Mouse (Mus musculus) stomach, embryonic 15.5 days (tissue): ENCODE data around the gene Acad10. TPM values are rescaled to one million over a fixed set of nuclear protein-coding genes. Genes with fewer than 3 reads are reported as not detected.
"Not testable (repeated sequence)": the region's sequence is repeated elsewhere in the genome, so short reads cannot be mapped to it uniquely, and the experiment has no call there.

Experiments used
- ATAC-seq: fragments of 200-750 bp; cut with Nextera tagmentation; 2 replicates; pipeline ENCODE4 v1.8.0; 2017; ENCODE audit warnings: low read depth, moderate number of reproducible peaks, moderate TSS enrichment; ENCODE audit not compliant: insufficient read depth, low FRiP score
- H3K27ac ChIP-seq: fragments of 300-500 bp; sonication (generic); 2 replicates; pipeline ENCODE4 v1.5.1; 2015; ENCODE audit warnings: mild to moderate bottlenecking, inconsistent platforms
- H3K27me3 ChIP-seq: fragments of 300-500 bp; sonication (generic); replicated peaks from 2 replicates; pipeline ENCODE4 v1.6.1; 2015; ENCODE audit warnings: inconsistent platforms
- H3K36me3 ChIP-seq: fragments of 300-500 bp; sonication (generic); 2 replicates; pipeline ENCODE4 v1.6.1; 2015; ENCODE audit warnings: inconsistent platforms
- H3K4me1 ChIP-seq: fragments of 300-500 bp; sonication (generic); 2 replicates; pipeline ENCODE4 v1.6.1; 2015; ENCODE audit warnings: inconsistent platforms
- H3K4me2 ChIP-seq: fragments of 300-500 bp; sonication (generic); 2 replicates; pipeline ENCODE4 v1.6.1; 2015; ENCODE audit warnings: mild to moderate bottlenecking, inconsistent platforms
- H3K4me3 ChIP-seq: fragments of 300-500 bp; sonication (generic); replicated peaks from 2 replicates; pipeline ENCODE4 v1.5.1; 2015; ENCODE audit warnings: inconsistent platforms
- H3K9ac ChIP-seq: fragments of 300-500 bp; sonication (generic); 2 replicates; pipeline ENCODE4 v1.6.1; 2015; ENCODE audit warnings: inconsistent platforms
- H3K9me3 ChIP-seq: fragments of 300-500 bp; sonication (generic); 2 replicates; pipeline ENCODE4 v1.6.1; 2016; ENCODE audit warnings: inconsistent platforms
- WGBS: fragments of 180-500 bp; shearing (Covaris S2); methylation state at CpG from one replicate; pipeline ENCODE4 v1.1.7; 2015; 5-methylcytosine and 5-hydroxymethylcytosine counted together
- polyA plus RNA-seq: library from polyadenylated mRNA; unstranded; fragments of >200 nt; fragmentation: Nextera tagmentation; extraction: Ambion mirVana; gene quantifications from 2 replicates; pipeline ENCODE4 v1.2.1, GENCODE M21; 2015

Gene Acad10
- polyA plus RNA-seq, 1 experiment from 2014 or later, result 3.1 TPM

- H3K4me1 ChIP-seq, H3K27me3 ChIP-seq, ATAC-seq, H3K4me3 ChIP-seq, H3K36me3 ChIP-seq, H3K27ac ChIP-seq, H3K9ac ChIP-seq, H3K9me3 ChIP-seq, H3K4me2 ChIP-seq: not testable (repeated sequence)
- WGBS, result 81% methylated on average over 3 of the region's 3 CpGs
These were observed 45.4 kb downstream of the Acad10 start for GRCm38 (mm10) chr5:121614921-121615320.

GRCm38 (mm10) chr5:121612036-121612435, 48.3 kb downstream of the Acad10 start:
- 80% methylated on average over 6 of the region's 6 CpGs for WGBS
- H3K4me3 ChIP-seq, result no peak overlapping the region
- H3K9ac ChIP-seq, result no peak overlapping the region
- H3K27ac ChIP-seq, result no peak overlapping the region
- no peaks in the 10 kb centered on the region for H3K27me3 ChIP-seq
- no peaks in the 10 kb centered on the region for H3K4me1 ChIP-seq
- no peaks in the 10 kb centered on the region for H3K36me3 ChIP-seq
- H3K9me3 ChIP-seq, result no peaks in the 10 kb centered on the region
- H3K4me2 ChIP-seq, result no peak overlapping the region
- ATAC-seq, result no peak

DNA sequence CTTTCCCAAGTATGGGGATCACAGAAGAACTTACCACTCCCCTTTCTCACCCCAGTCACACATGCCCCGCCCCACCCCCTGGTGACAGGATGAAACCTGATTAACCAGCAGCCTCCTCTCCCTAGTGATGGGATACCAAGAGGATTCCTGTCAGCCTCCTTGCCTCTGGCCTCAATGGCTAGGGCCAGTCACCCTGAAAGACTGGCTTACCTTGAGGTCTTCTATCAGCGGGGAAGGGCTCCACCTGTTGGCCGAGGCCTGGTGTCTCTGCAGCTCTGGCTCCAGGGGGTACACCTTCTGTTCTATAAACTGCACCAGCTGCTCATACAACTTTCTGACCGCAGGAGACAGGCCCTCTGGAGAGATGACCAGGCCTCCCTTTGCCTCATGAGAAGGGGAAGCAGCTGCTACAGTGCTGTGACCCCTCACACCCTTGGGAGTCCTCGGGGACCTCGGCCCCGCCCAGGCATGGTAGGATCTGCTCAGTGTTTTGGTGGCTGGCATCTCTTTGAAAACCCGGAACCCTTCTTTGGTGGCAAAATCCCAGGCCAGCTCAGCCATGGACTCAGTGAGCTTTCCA, 50.7 kb downstream of the Acad10 start:
- not testable (repeated sequence) for H3K4me3 ChIP-seq, H3K9me3 ChIP-seq, H3K9ac ChIP-seq, H3K27ac ChIP-seq, H3K4me1 ChIP-seq, H3K4me2 ChIP-seq, H3K36me3 ChIP-seq, ATAC-seq, H3K27me3 ChIP-seq
- WGBS, result 51% methylated on average over 8 of the region's 8 CpGs

DNA sequence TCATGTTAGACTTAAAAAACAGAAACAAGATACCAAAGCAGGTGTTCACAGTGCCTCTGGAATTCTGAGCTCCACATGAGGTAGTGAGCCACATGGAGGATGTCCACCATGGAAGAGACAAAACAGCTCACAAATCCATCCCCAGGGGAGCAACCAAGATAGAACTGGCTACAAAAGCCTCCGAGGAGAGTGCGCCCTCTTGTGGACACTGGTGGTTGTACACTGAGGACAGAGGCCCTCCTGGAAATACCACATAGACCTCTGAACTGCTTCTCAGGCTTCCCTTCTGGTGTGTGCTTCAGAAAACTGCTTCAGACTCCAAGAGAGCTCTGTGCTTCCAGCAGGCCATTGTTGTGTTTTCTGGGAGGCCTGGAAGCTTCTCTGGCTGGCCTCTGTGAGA, 54.2 kb downstream of the Acad10 start:
- Histone ChIP-seq H3K27ac (no peak overlapping the region), H3K4me2 (no peak overlapping the region), H3K36me3 (no peaks in the 10 kb centered on the region), H3K9ac (no peak overlapping the region), H3K9me3 (no peaks in the 10 kb centered on the region), H3K27me3 (no peaks in the 10 kb centered on the region), H3K4me1 (0 out of 2 replicates have a peak, but pooled peaks cover 4% of the 10 kb centered on the region), H3K4me3 (no peak overlapping the region)
- WGBS, result 0% methylated on average over 2 of the region's 2 CpGs
- ATAC-seq, result no peak

DNA sequence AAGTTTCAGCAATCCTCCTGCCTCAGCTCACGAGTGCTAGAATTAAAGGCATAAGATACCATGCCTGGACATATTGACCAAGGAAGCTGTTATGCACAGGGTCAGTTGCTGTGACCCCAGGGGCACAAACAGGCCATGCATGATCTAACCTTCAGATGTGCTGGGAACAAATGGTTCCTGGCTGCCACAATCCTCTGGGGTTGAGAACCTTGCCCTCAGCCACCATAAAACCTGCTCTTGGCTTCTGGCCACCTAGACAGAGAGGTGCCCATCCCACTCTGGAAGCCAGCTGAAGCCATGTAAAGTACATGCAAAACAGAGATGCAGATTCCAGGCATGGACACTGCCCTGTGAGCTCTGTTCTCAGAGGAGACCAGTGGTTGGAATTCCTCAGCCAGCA, 56.5 kb downstream of the Acad10 start:
- 76% methylated on average over 1 of the region's 1 CpGs for WGBS
- not testable (repeated sequence) for H3K4me3 ChIP-seq, H3K36me3 ChIP-seq, H3K9me3 ChIP-seq, H3K4me2 ChIP-seq, H3K4me1 ChIP-seq, ATAC-seq, H3K9ac ChIP-seq, H3K27me3 ChIP-seq, H3K27ac ChIP-seq

DNA sequence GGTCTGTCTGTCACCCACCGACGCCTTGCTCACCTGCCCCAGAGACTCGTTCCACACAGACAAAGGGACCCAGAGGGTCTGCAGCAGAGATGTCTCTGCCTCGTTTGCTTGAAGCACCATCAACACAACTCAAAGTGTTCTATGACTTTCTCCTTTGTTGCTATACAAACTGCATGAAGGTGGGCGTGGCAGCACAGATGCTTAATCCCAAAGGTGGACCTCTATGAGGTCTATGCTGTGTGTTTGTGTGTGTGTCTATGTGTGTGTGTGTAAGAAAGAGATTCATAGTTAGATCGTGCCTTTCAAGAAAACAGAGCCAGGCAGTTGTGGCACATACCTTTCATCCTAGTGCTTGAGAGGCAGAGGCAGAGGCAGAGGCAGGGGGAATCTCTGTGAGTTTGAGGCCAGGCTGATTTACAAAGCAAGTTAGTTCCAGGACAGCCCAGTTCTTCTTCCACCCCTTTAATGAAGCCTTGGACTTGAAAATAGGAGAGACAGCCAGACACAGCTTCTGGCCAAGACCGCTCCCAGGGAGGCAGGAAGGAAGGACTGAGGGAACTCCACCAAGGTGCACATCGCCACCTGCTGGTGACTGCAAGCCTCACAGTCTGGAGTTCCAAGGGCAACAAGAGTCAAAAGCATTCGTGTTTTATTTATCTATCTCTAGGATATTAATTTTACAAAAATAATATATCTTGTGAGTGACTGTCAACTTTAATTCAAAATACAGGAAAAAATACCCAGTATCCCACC, 58.6 kb downstream of the Acad10 start:
- Histone ChIP-seq H3K36me3 (no peaks in the 10 kb centered on the region), H3K4me2 (peak overlapping the region; percentile 19; the same call in 1 of the 2 replicates), H3K4me1 (0 out of 2 replicates have a peak, but pooled peaks cover 4% of the 10 kb centered on the region), H3K9ac (no peak overlapping the region), H3K27ac (no peak overlapping the region; the same call in 1 of the 2 replicates), H3K27me3 (no peaks in the 10 kb centered on the region), H3K9me3 (no peaks in the 10 kb centered on the region), H3K4me3 (no peak overlapping the region)
- ATAC-seq, result peak; percentile 67; the same call in 1 of the 2 replicates
- 27% methylated on average over 9 of the region's 9 CpGs for WGBS

DNA sequence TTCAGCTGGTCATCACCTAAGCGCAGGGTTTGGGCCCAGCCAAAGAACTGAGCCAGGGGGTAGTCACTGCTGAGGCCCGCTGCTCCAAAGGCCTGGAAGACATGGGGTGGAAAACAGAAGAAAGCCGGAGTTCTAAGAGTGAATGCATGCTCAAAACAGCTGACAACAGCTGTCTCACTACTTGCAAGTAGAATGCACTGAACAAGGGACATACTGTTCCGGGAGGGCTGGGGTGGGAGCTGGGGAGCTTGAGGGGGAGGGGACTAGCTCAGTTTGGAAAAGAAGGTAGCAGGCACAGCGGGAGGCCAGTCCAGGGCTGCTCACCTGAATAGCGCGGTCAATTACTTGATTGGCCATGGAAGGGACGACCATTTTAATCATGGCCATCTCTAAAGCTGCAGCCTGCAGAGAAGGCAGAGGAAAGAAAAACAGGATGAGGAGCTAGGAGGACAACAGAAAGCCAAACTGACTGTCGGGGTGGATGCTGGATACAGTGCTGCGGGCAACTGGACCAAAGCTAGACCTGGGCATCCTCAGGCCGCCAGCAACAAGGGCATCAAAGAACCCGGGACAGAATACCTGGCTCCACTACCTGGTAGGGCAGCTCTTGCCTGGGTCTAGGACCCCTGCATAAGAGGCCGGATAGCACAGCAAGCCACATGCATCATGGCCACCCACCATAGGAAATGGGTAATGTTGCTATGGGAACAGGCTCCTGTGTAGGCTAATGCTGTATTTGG, 61.3 kb downstream of the Acad10 start:
- Histone ChIP-seq H3K9ac (no peak overlapping the region), H3K4me2 (no peak overlapping the region), H3K36me3 (no peaks in the 10 kb centered on the region), H3K4me3 (no peak overlapping the region), H3K9me3 (no peaks in the 10 kb centered on the region), H3K27ac (peak overlapping the region; percentile 70), H3K27me3 (no peaks in the 10 kb centered on the region), H3K4me1 (0 out of 2 replicates have a peak, but pooled peaks cover 4% of the 10 kb centered on the region)
- 65% methylated on average over 13 of the region's 13 CpGs for WGBS
- ATAC-seq, result no peak

DNA sequence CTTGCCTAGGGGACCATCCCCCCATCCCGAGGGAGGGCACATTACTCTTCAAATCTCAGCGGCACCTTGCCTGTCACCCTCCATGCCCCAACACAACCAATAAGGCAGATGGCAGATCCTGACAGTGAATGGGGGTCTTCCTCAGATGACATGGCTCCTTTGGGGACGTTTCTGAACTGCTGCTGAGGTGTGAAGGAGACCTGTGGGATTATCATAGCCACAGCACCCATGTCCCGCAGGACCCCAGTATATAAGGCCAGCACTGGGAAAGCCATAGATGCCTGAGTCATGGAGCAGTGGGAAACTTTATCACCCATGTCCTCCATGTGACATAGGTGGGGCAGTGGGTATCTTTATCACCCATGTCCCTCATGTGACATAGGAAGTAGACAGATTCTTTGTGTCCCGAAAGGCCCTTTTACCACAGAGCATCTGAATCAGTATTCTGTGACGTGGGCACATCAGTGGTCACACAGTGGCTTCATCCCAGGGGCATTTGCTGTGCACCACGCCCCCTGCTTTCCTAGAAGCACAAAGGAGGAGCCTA, 62.2 kb downstream of the Acad10 start:
- H3K4me3 ChIP-seq, result no peak overlapping the region
- 79% methylated on average over 7 of the region's 7 CpGs for WGBS
- peak overlapping the region; percentile 70 for H3K27ac ChIP-seq
- no peaks in the 10 kb centered on the region for H3K9me3 ChIP-seq
- ATAC-seq, result no peak
- H3K9ac ChIP-seq, result no peak overlapping the region
- H3K4me1 ChIP-seq, result 0 out of 2 replicates have a peak, but pooled peaks cover 4% of the 10 kb centered on the region
- no peaks in the 10 kb centered on the region for H3K36me3 ChIP-seq
- no peak overlapping the region for H3K4me2 ChIP-seq
- no peaks in the 10 kb centered on the region for H3K27me3 ChIP-seq

GRCm38 (mm10) chr5:121597332-121597731, 63.0 kb downstream of the Acad10 start:
- Histone ChIP-seq H3K4me1 (peaks cover 11% of the 10 kb centered on the region; the same call in 1 of the 2 replicates), H3K9ac (no peak overlapping the region), H3K27me3 (no peaks in the 10 kb centered on the region), H3K4me2 (no peak overlapping the region), H3K9me3 (no peaks in the 10 kb centered on the region), H3K36me3 (no peaks in the 10 kb centered on the region), H3K4me3 (no peak overlapping the region), H3K27ac (no peak overlapping the region)
- 64% methylated on average over 4 of the region's 4 CpGs for WGBS
- ATAC-seq, result no peak

- Histone ChIP-seq H3K27me3 (no peaks in the 10 kb centered on the region), H3K9me3 (no peaks in the 10 kb centered on the region), H3K4me2 (no peak overlapping the region), H3K4me3 (no peak overlapping the region), H3K9ac (no peak overlapping the region), H3K36me3 (no peaks in the 10 kb centered on the region), H3K27ac (no peak overlapping the region), H3K4me1 (peaks cover 6% of the 10 kb centered on the region; the same call in 1 of the 2 replicates)
- WGBS, result 62% methylated on average over 6 of the region's 6 CpGs
- ATAC-seq, result no peak
These were observed 64.1 kb downstream of the Acad10 start for GRCm38 (mm10) chr5:121596226-121596625.

DNA sequence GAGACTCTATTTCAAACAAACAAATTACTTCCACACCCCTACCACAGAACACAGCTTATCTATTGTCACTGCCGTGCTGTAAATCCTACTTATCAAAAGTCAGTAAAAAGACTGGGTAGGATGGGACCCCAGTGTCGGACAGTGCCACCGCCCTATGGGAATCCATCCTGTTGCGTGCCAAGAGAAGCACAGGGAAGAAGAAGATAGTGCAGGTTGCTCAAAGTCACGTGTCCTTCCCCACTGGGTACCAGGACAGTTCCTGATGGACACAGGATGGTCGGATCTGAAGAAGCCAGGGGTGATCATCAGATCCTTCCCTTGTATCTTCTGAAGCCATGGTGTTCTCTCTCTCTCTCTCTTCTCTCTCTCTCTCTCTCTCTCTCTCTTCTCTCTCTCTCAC, 64.6 kb downstream of the Acad10 start:
- Histone ChIP-seq H3K36me3 (no peaks in the 10 kb centered on the region), H3K4me3 (no peak overlapping the region), H3K9ac (no peak overlapping the region), H3K4me2 (no peak overlapping the region), H3K27me3 (no peaks in the 10 kb centered on the region), H3K9me3 (no peaks in the 10 kb centered on the region), H3K4me1 (peaks cover 6% of the 10 kb centered on the region; the same call in 1 of the 2 replicates), H3K27ac (no peak overlapping the region)
- ATAC-seq, result no peak
- WGBS, result 64% methylated on average over 6 of the region's 6 CpGs
